Mouse (Mus musculus) midbrain, embryonic 16.5 days (tissue): ENCODE data around the gene Syngr2. TPM values are rescaled to one million over a fixed set of nuclear protein-coding genes. Genes with fewer than 3 reads are reported as not detected.
A peak's percentile ranks its signal among the peaks of the same experiment; 100 is the strongest.
"Not testable (repeated sequence)": the region's sequence is repeated elsewhere in the genome, so short reads cannot be mapped to it uniquely, and the experiment has no call there.

Experiments used
- ATAC-seq: fragments of 200-750 bp; cut with Nextera tagmentation; 2 replicates; pipeline ENCODE4 v1.8.0; 2017; ENCODE audit warnings: moderate TSS enrichment
- H3K27ac ChIP-seq: fragments of 300-500 bp; sonication (generic); 2 replicates; pipeline ENCODE4 v1.5.1; 2014; ENCODE audit warnings: mild to moderate bottlenecking, low read length, mixed read lengths
- H3K27me3 ChIP-seq: fragments of 300-500 bp; sonication (generic); 2 replicates; pipeline ENCODE4 v1.6.1; 2014; ENCODE audit warnings: low read depth, low read length, mixed read lengths; ENCODE audit not compliant: control insufficient read depth, insufficient read depth
- H3K36me3 ChIP-seq: fragments of 300-500 bp; sonication (generic); 2 replicates; pipeline ENCODE4 v1.6.1; 2014; ENCODE audit warnings: mild to moderate bottlenecking, low read length, moderate library complexity, mixed read lengths; ENCODE audit not compliant: control insufficient read depth, insufficient read depth
- H3K4me1 ChIP-seq: fragments of 300-500 bp; sonication (generic); 2 replicates; pipeline ENCODE4 v1.6.1; 2014; ENCODE audit warnings: mild to moderate bottlenecking, low read length, mixed read lengths; ENCODE audit not compliant: control insufficient read depth, insufficient read depth
- H3K4me2 ChIP-seq: fragments of 300-500 bp; sonication (generic); 2 replicates; pipeline ENCODE4 v1.6.1; 2014; ENCODE audit warnings: mild to moderate bottlenecking, low read length, mixed read lengths
- H3K4me3 ChIP-seq: fragments of 300-500 bp; sonication (generic); 2 replicates; pipeline ENCODE4 v1.5.1; 2014; ENCODE audit warnings: low read depth, mild to moderate bottlenecking, low read length, moderate library complexity, mixed read lengths
- H3K9ac ChIP-seq: fragments of 300-500 bp; sonication (generic); 2 replicates; pipeline ENCODE4 v1.6.1; 2014; ENCODE audit warnings: low read depth, low read length, mixed read lengths
- H3K9me3 ChIP-seq: fragments of 300-500 bp; sonication (generic); replicated peaks from 2 replicates; pipeline ENCODE4 v1.6.1; 2014; ENCODE audit warnings: mild to moderate bottlenecking, low read length, mixed read lengths; ENCODE audit not compliant: control insufficient read depth, poor library complexity, severe bottlenecking
- WGBS: fragments of 180-500 bp; shearing (Covaris S2); extraction: QIAGEN DNeasy Blood & Tissue Kit; methylation state at CpG from one replicate; pipeline ENCODE4 v1.1.7; 2014; 5-methylcytosine and 5-hydroxymethylcytosine counted together
- polyA plus RNA-seq: library from polyadenylated mRNA; unstranded; fragments of >200 nt; fragmentation: Nextera tagmentation; extraction: Ambion mirVana; gene quantifications from 2 replicates; pipeline ENCODE4 v1.2.1, GENCODE M21; 2015

The Syngr2 gene
- polyA plus RNA-seq, 1 experiment from 2014 or later, result 13.8 TPM

DNA sequence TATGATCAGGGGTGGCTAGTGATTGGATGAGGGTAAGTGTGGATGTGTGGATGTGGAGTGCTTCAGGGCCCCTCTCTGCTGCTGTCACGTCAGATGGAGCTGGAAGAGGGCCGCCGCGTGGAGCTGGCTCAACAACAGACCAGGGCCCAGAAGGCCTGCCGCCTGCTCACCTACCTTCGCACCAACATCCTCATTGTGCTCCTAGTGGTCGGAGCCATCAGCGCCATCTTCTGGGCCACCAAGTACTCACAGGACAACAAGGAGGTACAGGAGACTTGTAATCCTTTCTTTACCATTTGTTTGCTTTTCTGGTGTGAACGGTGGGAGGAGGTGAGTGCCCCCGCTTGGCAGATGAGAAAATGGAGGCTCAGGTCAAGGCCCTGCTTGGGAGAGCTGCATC lies 23.2 kb upstream of the Syngr2 start:
- Histone ChIP-seq H3K27ac (no peak overlapping the region), H3K9me3 (no peaks in the 10 kb centered on the region; the same call in 1 of the 2 replicates), H3K36me3 (no peaks in the 10 kb centered on the region), H3K27me3 (peaks cover 18% of the 10 kb centered on the region), H3K4me1 (peaks cover 6% of the 10 kb centered on the region; the same call in 1 of the 2 replicates), H3K9ac (no peak overlapping the region), H3K4me2 (no peak overlapping the region), H3K4me3 (no peak overlapping the region)
- ATAC-seq, result no peak
- WGBS, result 13% methylated on average over 10 of the region's 10 CpGs

DNA sequence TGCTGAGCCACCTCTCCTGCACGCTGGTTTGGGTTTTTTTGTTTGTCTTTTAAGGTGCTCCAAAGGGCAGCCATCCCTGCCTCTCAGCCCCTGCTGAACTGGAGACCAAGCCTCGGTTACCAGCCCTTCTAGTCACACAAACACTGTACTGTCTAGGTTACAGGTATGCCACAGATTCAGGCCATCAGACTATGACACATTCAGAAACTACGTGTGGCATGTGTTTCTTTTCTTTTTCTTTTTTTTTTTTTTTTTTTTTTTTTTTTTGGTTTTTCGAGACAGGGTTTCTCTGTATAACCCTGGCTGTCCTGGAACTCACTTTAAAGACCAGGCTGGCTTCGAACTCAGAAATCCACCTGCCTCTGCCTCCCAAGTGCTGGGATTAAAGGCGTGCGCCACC lies 21.0 kb upstream of the Syngr2 start:
- H3K36me3 ChIP-seq, H3K9ac ChIP-seq, H3K4me1 ChIP-seq, H3K4me2 ChIP-seq, H3K9me3 ChIP-seq, ATAC-seq, H3K4me3 ChIP-seq, H3K27ac ChIP-seq: not testable (repeated sequence)
- peaks cover 14% of the 10 kb centered on the region for H3K27me3 ChIP-seq
- 88% methylated on average over 6 of the region's 7 CpGs for WGBS

DNA sequence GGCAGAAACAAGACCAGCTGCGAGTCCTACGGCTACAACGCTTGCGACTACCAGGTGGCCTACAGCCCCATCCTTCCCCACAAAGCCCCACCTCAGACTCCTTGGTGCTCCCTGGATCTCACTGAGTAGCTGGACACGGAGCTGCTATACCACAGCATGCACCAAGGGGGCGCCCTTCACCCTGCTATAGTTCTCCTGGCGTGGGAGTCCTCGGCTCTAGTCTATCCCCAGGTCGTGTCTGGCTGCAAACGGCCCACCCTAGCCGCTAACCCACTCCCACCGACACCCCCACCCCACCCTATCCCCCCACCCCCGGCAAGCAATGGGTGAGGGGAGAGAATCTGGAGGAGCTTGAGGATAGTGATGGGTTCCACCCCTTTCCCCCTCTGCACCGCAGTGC lies 19.2 kb upstream of the Syngr2 start:
- no peaks in the 10 kb centered on the region for H3K9me3 ChIP-seq
- no peak overlapping the region for H3K9ac ChIP-seq
- no peak overlapping the region for H3K27ac ChIP-seq
- H3K4me2 ChIP-seq, result no peak overlapping the region; the same call in 1 of the 2 replicates
- H3K4me1 ChIP-seq, result no peaks in the 10 kb centered on the region
- WGBS, result 4% methylated on average over 13 of the region's 14 CpGs
- peaks cover 11% of the 10 kb centered on the region for H3K27me3 ChIP-seq
- no peak for ATAC-seq
- no peak overlapping the region for H3K4me3 ChIP-seq
- H3K36me3 ChIP-seq, result no peaks in the 10 kb centered on the region

GRCm38 (mm10) chr11:117790703-117791440 lies 18.6 kb upstream of the Syngr2 start:
- Histone ChIP-seq H3K4me3 (no peak overlapping the region), H3K27me3 (peaks cover 11% of the 10 kb centered on the region), H3K4me1 (no peaks in the 10 kb centered on the region), H3K36me3 (no peaks in the 10 kb centered on the region), H3K9ac (no peak overlapping the region), H3K27ac (no peak overlapping the region), H3K9me3 (no peaks in the 10 kb centered on the region), H3K4me2 (no peak overlapping the region; the same call in 1 of the 2 replicates)
- ATAC-seq, result no peak
- 32% methylated on average over 22 of the region's 23 CpGs for WGBS

GRCm38 (mm10) chr11:117791441-117791761 lies 18.1 kb upstream of the Syngr2 start:
- no peak for ATAC-seq
- no peak overlapping the region for H3K27ac ChIP-seq
- 86% methylated on average over 9 of the region's 9 CpGs for WGBS

GRCm38 (mm10) chr11:117792281-117792888 lies 17.1 kb upstream of the Syngr2 start:
- Histone ChIP-seq H3K9ac (no peak overlapping the region), H3K27ac (no peak overlapping the region)
- WGBS, result 10% methylated on average over 22 of the region's 22 CpGs

More at GRCm38 (mm10) chr11:117791441-117791761, 18.1 kb upstream of the Syngr2 start:
- no peak overlapping the region for H3K4me3 ChIP-seq
- H3K36me3 ChIP-seq, result no peaks in the 10 kb centered on the region
- H3K4me2 ChIP-seq, result no peak overlapping the region
- H3K9ac ChIP-seq, result no peak overlapping the region
- H3K27me3 ChIP-seq, result peaks cover 11% of the 10 kb centered on the region
- no peaks in the 10 kb centered on the region for H3K4me1 ChIP-seq
- H3K9me3 ChIP-seq, result no peaks in the 10 kb centered on the region

DNA sequence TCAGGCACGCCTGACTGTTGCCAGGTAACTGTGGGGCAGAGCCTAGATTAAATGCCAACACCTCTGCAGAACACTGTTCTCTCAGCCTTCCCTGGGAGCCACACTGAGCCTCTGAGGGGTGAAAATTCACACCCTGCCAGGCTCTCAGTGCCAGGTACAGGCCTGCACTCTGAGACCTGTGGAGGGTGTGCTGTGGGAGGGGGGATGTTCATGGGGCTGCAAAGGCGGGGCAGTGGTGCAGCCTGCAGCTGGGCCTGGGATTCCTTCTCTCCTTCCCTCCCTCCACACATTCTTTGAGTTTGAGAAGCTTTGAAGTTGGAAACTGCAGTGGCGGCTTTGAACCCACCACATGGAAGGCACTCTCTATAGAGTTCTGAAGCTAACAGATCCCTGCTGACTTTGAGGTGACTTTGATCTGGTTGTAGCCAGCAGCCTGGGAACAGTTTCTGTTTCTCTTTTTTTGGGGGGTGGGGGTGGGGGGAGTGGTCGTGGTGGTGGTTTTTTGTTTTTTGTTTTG lies 15.4 kb upstream of the Syngr2 start:
- Histone ChIP-seq H3K36me3 (no peaks in the 10 kb centered on the region), H3K4me2 (no peak overlapping the region), H3K4me1 (no peaks in the 10 kb centered on the region), H3K9me3 (no peaks in the 10 kb centered on the region), H3K27ac (no peak overlapping the region), H3K4me3 (no peak overlapping the region), H3K9ac (no peak overlapping the region), H3K27me3 (peaks cover 11% of the 10 kb centered on the region)
- ATAC-seq, result no peak
- WGBS, result 43% methylated on average over 4 of the region's 4 CpGs

More at GRCm38 (mm10) chr11:117792281-117792888, 17.1 kb upstream of the Syngr2 start:
- Histone ChIP-seq H3K4me3 (no peak overlapping the region), H3K4me2 (peak overlapping the region; percentile 16; the same call in 1 of the 2 replicates), H3K27me3 (peaks cover 11% of the 10 kb centered on the region), H3K4me1 (no peaks in the 10 kb centered on the region), H3K9me3 (no peaks in the 10 kb centered on the region), H3K36me3 (no peaks in the 10 kb centered on the region)
- no peak for ATAC-seq

- Histone ChIP-seq H3K4me1 (no peaks in the 10 kb centered on the region), H3K36me3 (no peaks in the 10 kb centered on the region), H3K9me3 (no peaks in the 10 kb centered on the region), H3K4me3 (no peak overlapping the region), H3K27ac (no peak overlapping the region), H3K27me3 (peaks cover 5% of the 10 kb centered on the region; the same call in 1 of the 2 replicates), H3K9ac (no peak overlapping the region), H3K4me2 (no peak overlapping the region)
- WGBS, result 51% methylated on average over 5 of the region's 5 CpGs
- ATAC-seq, result no peak
These were observed 12.5 kb upstream of the Syngr2 start for GRCm38 (mm10) chr11:117796954-117797353.

DNA sequence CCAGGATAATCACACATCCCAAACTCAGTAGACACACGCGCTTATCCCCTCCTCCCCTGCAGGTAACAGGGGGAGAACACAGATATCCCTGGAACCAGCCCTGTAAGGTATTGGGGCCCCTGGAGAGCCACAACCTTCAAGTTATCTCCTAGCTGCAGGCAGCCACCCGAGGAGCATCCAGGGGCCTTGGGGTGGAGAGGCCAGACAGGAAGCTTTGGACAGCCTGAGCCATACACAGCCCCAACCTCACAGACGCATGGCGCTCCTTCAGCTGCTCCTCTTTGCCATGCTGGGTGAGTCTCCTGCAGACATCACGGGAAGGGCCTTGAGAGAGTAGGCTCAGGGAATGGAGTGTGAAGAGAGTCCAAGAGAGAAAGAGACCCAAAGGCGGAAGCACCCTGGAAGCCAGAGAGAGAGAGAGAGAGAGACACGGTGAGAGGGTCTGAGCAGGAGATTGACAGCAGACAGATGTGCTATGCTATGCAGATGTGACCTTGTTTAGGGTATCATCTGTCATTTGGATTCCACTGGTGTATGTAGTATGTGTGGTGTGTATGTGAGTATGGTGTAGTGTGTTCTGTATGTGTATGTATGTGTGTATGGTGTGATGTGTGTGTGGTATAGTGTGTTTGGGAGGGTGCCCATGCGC lies 11.8 kb upstream of the Syngr2 start, which contains the start of gene 6030468B19Rik:
TSS of gene 6030468B19Rik (plus strand) at position 150 of the 649 bp plus-strand sequence.
- no peak within 1 kb of the TSS for H3K9ac ChIP-seq
- ATAC-seq, result no peak
- WGBS, result 72% methylated on average over 9 of the region's 9 CpGs
- H3K4me2 ChIP-seq, result no peak within 1 kb of the TSS
- no peak within 1 kb of the TSS for H3K27ac ChIP-seq
- no peaks in the 10 kb centered on the region for H3K4me1 ChIP-seq
- H3K27me3 ChIP-seq, result no peaks in the 10 kb centered on the region; the same call in 1 of the 2 replicates
- H3K9me3 ChIP-seq, result no peaks in the 10 kb centered on the region
- H3K4me3 ChIP-seq, result no peak within 1 kb of the TSS
- H3K36me3 ChIP-seq, result no peaks in the 10 kb centered on the region
